Mouse (Mus musculus): ENCODE results near the gene Gabrr3. TPM values are rescaled to one million over a fixed set of nuclear protein-coding genes. Genes with fewer than 3 reads are reported as not detected.

The Gabrr3 gene
- total RNA-seq (2018; cell fraction: chromatin; rRNA removed) = not detected
- not detected for total RNA-seq (2018; cell fraction: cytosol; rRNA removed)
- total RNA-seq (2018; cell fraction: nucleus; rRNA removed) = not detected
- not detected in 3 replicates for polyA plus RNA-seq (2018)

- H3K27ac ChIP-seq = no peak within 1 kb of the TSS
- H3K36me3 ChIP-seq (ENCODE audit: inconsistent target) = no peaks in the 10 kb centered on the region
- WGBS (ENCODE audit: missing documents) = 81% methylated on average over 5 of the region's 5 CpGs
- no peak within 1 kb of the TSS for H3K4me3 ChIP-seq (ENCODE audit: inconsistent target)
- H3K79me2 ChIP-seq (ENCODE audit: inconsistent target) = no peaks in the 10 kb centered on the region
Observed at GRCm38 (mm10) chr16:59407032-59407431, at the start of gene Gabrr3. Gabrr3 (plus strand) TSS chr16:59407332.

- Histone ChIP-seq H3K27ac (no peak within 1 kb of the TSS), H3K79me2 (ENCODE audit: inconsistent target) (no peaks in the 10 kb centered on the region), H3K4me3 (ENCODE audit: inconsistent target) (no peak within 1 kb of the TSS), H3K36me3 (ENCODE audit: inconsistent target) (no peaks in the 10 kb centered on the region)
- 76% methylated on average over 2 of the region's 2 CpGs for WGBS (ENCODE audit: missing documents)
Observed at GRCm38 (mm10) chr16:59363893-59364292, 43.2 kb upstream of the Gabrr3 start, which contains the start of gene Olfr209. Olfr209 (minus strand) TSS chr16:59363993.

GRCm38 (mm10) chr16:59393300-59393699 is 13.8 kb upstream of the Gabrr3 start:
- no peaks in the 10 kb centered on the region for H3K79me2 ChIP-seq (ENCODE audit: inconsistent target)
- WGBS (ENCODE audit: missing documents) = 68% methylated on average over 3 of the region's 3 CpGs
- no peak overlapping the region for H3K4me3 ChIP-seq (ENCODE audit: inconsistent target)
- no peak overlapping the region for H3K27ac ChIP-seq
- no peaks in the 10 kb centered on the region for H3K36me3 ChIP-seq (ENCODE audit: inconsistent target)

GRCm38 (mm10) chr16:59401102-59401501 is 6.0 kb upstream of the Gabrr3 start:
- no peaks in the 10 kb centered on the region for H3K79me2 ChIP-seq (ENCODE audit: inconsistent target)
- WGBS (ENCODE audit: missing documents) = 77% methylated on average over 7 of the region's 7 CpGs
- no peak overlapping the region for H3K4me3 ChIP-seq (ENCODE audit: inconsistent target)
- no peaks in the 10 kb centered on the region for H3K36me3 ChIP-seq (ENCODE audit: inconsistent target)
- H3K27ac ChIP-seq = no peak overlapping the region

GRCm38 (mm10) chr16:59401985-59402384 is 5.1 kb upstream of the Gabrr3 start:
- Histone ChIP-seq H3K27ac (no peak overlapping the region), H3K36me3 (ENCODE audit: inconsistent target) (no peaks in the 10 kb centered on the region), H3K4me3 (ENCODE audit: inconsistent target) (no peak overlapping the region), H3K79me2 (ENCODE audit: inconsistent target) (no peaks in the 10 kb centered on the region)
- 95% methylated on average over 4 of the region's 4 CpGs for WGBS (ENCODE audit: missing documents)

GRCm38 (mm10) chr16:59403684-59404083 is 3.4 kb upstream of the Gabrr3 start:
- Histone ChIP-seq H3K79me2 (ENCODE audit: inconsistent target) (no peaks in the 10 kb centered on the region), H3K36me3 (ENCODE audit: inconsistent target) (no peaks in the 10 kb centered on the region), H3K27ac (no peak overlapping the region), H3K4me3 (ENCODE audit: inconsistent target) (no peak overlapping the region)
- WGBS (ENCODE audit: missing documents) = 10% methylated on average over 4 of the region's 4 CpGs

GRCm38 (mm10) chr16:59404798-59405197 is 2.3 kb upstream of the Gabrr3 start:
- Histone ChIP-seq H3K36me3 (ENCODE audit: inconsistent target) (no peaks in the 10 kb centered on the region), H3K4me3 (ENCODE audit: inconsistent target) (no peak overlapping the region), H3K27ac (no peak overlapping the region), H3K79me2 (ENCODE audit: inconsistent target) (no peaks in the 10 kb centered on the region)
- WGBS (ENCODE audit: missing documents) = 71% methylated on average over 9 of the region's 9 CpGs

GRCm38 (mm10) chr16:59409341-59409748 is 2.2 kb downstream of the Gabrr3 start:
- no peak overlapping the region for H3K27ac ChIP-seq
- 86% methylated on average over 15 of the region's 15 CpGs for WGBS (ENCODE audit: missing documents)
- H3K4me3 ChIP-seq (ENCODE audit: inconsistent target) = no peak overlapping the region
- no peaks in the 10 kb centered on the region for H3K36me3 ChIP-seq (ENCODE audit: inconsistent target)
- H3K79me2 ChIP-seq (ENCODE audit: inconsistent target) = no peaks in the 10 kb centered on the region

- 86% methylated on average over 2 of the region's 2 CpGs for WGBS (ENCODE audit: missing documents)
- no peaks in the 10 kb centered on the region for H3K36me3 ChIP-seq (ENCODE audit: inconsistent target)
- H3K79me2 ChIP-seq (ENCODE audit: inconsistent target) = no peaks in the 10 kb centered on the region
- H3K4me3 ChIP-seq (ENCODE audit: inconsistent target) = no peak overlapping the region
- H3K27ac ChIP-seq = no peak overlapping the region
Observed at GRCm38 (mm10) chr16:59409800-59410199, 2.7 kb downstream of the Gabrr3 start.

GRCm38 (mm10) chr16:59413475-59413874 is 6.3 kb downstream of the Gabrr3 start:
- 61% methylated on average over 4 of the region's 4 CpGs for WGBS (ENCODE audit: missing documents)
- no peaks in the 10 kb centered on the region for H3K36me3 ChIP-seq (ENCODE audit: inconsistent target)

GRCm38 (mm10) chr16:59420237-59420866 is 13.2 kb downstream of the Gabrr3 start:
- Histone ChIP-seq H3K27ac (no peak overlapping the region), H3K4me3 (ENCODE audit: inconsistent target) (no peak overlapping the region), H3K79me2 (ENCODE audit: inconsistent target) (no peaks in the 10 kb centered on the region), H3K36me3 (ENCODE audit: inconsistent target) (no peaks in the 10 kb centered on the region)
- 65% methylated on average over 9 of the region's 9 CpGs for WGBS (ENCODE audit: missing documents)

More at GRCm38 (mm10) chr16:59413475-59413874, 6.3 kb downstream of the Gabrr3 start:
- Histone ChIP-seq H3K4me3 (ENCODE audit: inconsistent target) (no peak overlapping the region), H3K79me2 (ENCODE audit: inconsistent target) (no peaks in the 10 kb centered on the region), H3K27ac (no peak overlapping the region)

GRCm38 (mm10) chr16:59420867-59421251 is 13.7 kb downstream of the Gabrr3 start:
- Histone ChIP-seq H3K4me3 (ENCODE audit: inconsistent target) (no peak overlapping the region), H3K79me2 (ENCODE audit: inconsistent target) (no peaks in the 10 kb centered on the region), H3K27ac (no peak overlapping the region), H3K36me3 (ENCODE audit: inconsistent target) (no peaks in the 10 kb centered on the region)
- 3% methylated on average over 6 of the region's 6 CpGs for WGBS (ENCODE audit: missing documents)

GRCm38 (mm10) chr16:59421571-59422345 is 14.6 kb downstream of the Gabrr3 start:
- H3K79me2 ChIP-seq (ENCODE audit: inconsistent target) = no peaks in the 10 kb centered on the region
- no peaks in the 10 kb centered on the region for H3K36me3 ChIP-seq (ENCODE audit: inconsistent target)
- WGBS (ENCODE audit: missing documents) = 83% methylated on average over 13 of the region's 13 CpGs
- no peak overlapping the region for H3K4me3 ChIP-seq (ENCODE audit: inconsistent target)
- no peak overlapping the region for H3K27ac ChIP-seq

GRCm38 (mm10) chr16:59427960-59428359 is 20.8 kb downstream of the Gabrr3 start:
- no peak overlapping the region for H3K27ac ChIP-seq
- no peaks in the 10 kb centered on the region for H3K36me3 ChIP-seq (ENCODE audit: inconsistent target)
- WGBS (ENCODE audit: missing documents) = 83% methylated on average over 7 of the region's 7 CpGs
- no peak overlapping the region for H3K4me3 ChIP-seq (ENCODE audit: inconsistent target)
- H3K79me2 ChIP-seq (ENCODE audit: inconsistent target) = no peaks in the 10 kb centered on the region

GRCm38 (mm10) chr16:59433181-59433580 is 26.0 kb downstream of the Gabrr3 start:
- H3K79me2 ChIP-seq (ENCODE audit: inconsistent target) = no peaks in the 10 kb centered on the region
- 97% methylated on average over 11 of the region's 11 CpGs for WGBS (ENCODE audit: missing documents)
- no peak overlapping the region for H3K27ac ChIP-seq
- H3K4me3 ChIP-seq (ENCODE audit: inconsistent target) = no peak overlapping the region
- H3K36me3 ChIP-seq (ENCODE audit: inconsistent target) = no peaks in the 10 kb centered on the region
